Comparison of ENCODE assay signal across 20 mouse cellular contexts in genomic region chr4:99773041-99773440, GRCm38 (mm10). TPM values are rescaled to one million over a fixed set of nuclear protein-coding genes. Genes with fewer than 3 reads are reported as not detected.
DNase-seq lines count a peak whose midpoint lies in the region; TF ChIP-seq lines count a peak whose summit lies in the region.
"Had no signal": no experiment of that assay in that cellular context is flagged by ENCODE, and none has a peak within 500 bp of the region (broad histone marks: within the 10 kb centered on the region; RNA-seq: fewer than 3 reads in every experiment).

No protein-coding gene starts in this region.

- TF ChIP-seq CTCF in lung, adult 2 months (IDR thresholded peaks at IDR 0.05; ENCODE audit: insufficient read depth, low read length), result no peak

- TF ChIP-seq POLR2A in lung, adult 2 months (IDR thresholded peaks at IDR 0.05; ENCODE audit: borderline replicate concordance, extremely low read depth, low read depth, low read length), result no peak

- no peaks in the 10 kb centered on the region for H3K4me1 ChIP-seq in lung, adult 2 months (ENCODE audit: control insufficient read depth, insufficient read depth, low read length)
- H3K4me1 ChIP-seq: embryonic facial prominence, embryonic 12.5 days; forebrain, embryonic 13.5 days; hindbrain, embryonic 12.5 days; limb, embryonic 15.5 days; midbrain, embryonic 15.5 days; neural tube, embryonic 15.5 days had no signal

- 24% methylated on average over 1 of the region's 1 CpGs for WGBS in lung, adult 2 months

- H3K4me3 ChIP-seq in lung, adult 2 months (replicated peaks; ENCODE audit: extremely low read depth, low read depth, low read length), result no peak overlapping the region
- H3K4me3 ChIP-seq: embryonic facial prominence, embryonic 12.5 days; erythroblast, embryonic 14.5 days; forebrain, embryonic 13.5 days; hindbrain, embryonic 12.5 days; layer of hippocampus, adult 2 months; limb, embryonic 15.5 days; midbrain, embryonic 15.5 days; neural tube, embryonic 15.5 days had no signal

- peak; percentile 4 to 7 for DNase-seq in heart, adult 9 months (ENCODE audit: low spot score in 2 of 2)
- DNase-seq in heart, postnatal 4 days, result no peak
- DNase-seq in lung, adult 18-20 months, result peak; percentile 9
- no peak for DNase-seq in lung, adult 2 months
- peak; percentile 19 to 44 for DNase-seq in kidney, postnatal 25 days
- DNase-seq in retina, embryonic 14.5 days (ENCODE audit: low spot score), result peak; percentile 53
- DNase-seq in layer of hippocampus, postnatal 36 days, result no peak
- no peak for DNase-seq in frontal cortex, postnatal 10 days (ENCODE audit: low spot score in 2 of 2)
- DNase-seq: adrenal gland, adult 2 months; cerebellum, adult 9-10 months; gastrocnemius, postnatal 25 days; right cerebral cortex, postnatal 4 days had no signal

RNA-seq across cellular contexts. Expression of gene Efcab7, which starts 56.0 kb away (rescaled TPM):
- total RNA-seq in heart, postnatal 4 days (2021), result 1 to 10 TPM; 4.5 to 5.0 TPM
- 4.0 and 4.9 TPM in 2 replicates for polyA plus RNA-seq in lung, adult 2 months (2012; rRNA removed)
- 1 to 10 TPM; 5.4 to 9.6 TPM for total RNA-seq in layer of hippocampus, postnatal 36 days (2021)
- polyA plus RNA-seq: erythroblast, embryonic 14.5 days had no signal

RNA-seq across cellular contexts. Expression of gene Alg6, which starts 57.6 kb away (rescaled TPM):
- total RNA-seq in heart, postnatal 4 days (2021), result 1 to 10 TPM; 9.2 to 10.0 TPM
- 1.7 and 4.6 TPM in 2 replicates for polyA plus RNA-seq in lung, adult 2 months (2012; rRNA removed)
- total RNA-seq in layer of hippocampus, postnatal 36 days (2021), result 10 to 100 TPM in 1 of 2 experiments, 1 to 10 TPM in 1; 9.8 to 11.0 TPM
- polyA plus RNA-seq: erythroblast, embryonic 14.5 days had no signal

Comparison
In these comparisons a context has a peak if more than half of its experiments do, and no peak if none do; other contexts are left out.
1. DNase-seq: peak in heart, adult 9 months (2 of 2), lung, adult 18-20 months (2 of 2), kidney, postnatal 25 days (2 of 2) and retina, embryonic 14.5 days (single experiment); none in heart, postnatal 4 days (single experiment), lung, adult 2 months (single experiment), layer of hippocampus, postnatal 36 days (0 of 2) and frontal cortex, postnatal 10 days (0 of 2).